Mouse (Mus musculus) NIH3T3 (cell line): ENCODE results near the gene Dgkb.

Experiments used
- DNase-seq: peaks from one replicate; pipeline ENCODE4 v3.0.0-alpha.2; 2012; ENCODE audit warnings: low read depth

Dgkb gene

DNA sequence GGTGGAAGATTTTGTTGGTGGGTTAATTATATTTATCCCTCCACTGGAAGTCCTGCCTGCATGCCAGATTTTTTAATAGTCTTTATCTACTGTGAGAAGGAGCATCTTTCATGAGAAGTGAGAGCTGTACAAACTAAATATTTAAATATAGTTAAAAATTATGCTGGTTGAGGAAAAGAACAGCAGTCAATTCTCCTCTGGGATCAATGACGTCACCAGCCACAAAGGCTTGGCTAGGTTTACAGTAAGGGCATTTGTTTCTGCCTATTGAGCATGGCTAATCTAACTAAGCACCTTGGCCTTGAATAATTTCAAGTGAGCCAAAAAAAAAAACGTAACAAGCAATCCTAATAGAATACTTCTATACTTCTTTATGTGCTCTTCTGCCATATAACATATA, 554.1 kb downstream of the Dgkb start:
- DNase-seq, result no peak

DNA sequence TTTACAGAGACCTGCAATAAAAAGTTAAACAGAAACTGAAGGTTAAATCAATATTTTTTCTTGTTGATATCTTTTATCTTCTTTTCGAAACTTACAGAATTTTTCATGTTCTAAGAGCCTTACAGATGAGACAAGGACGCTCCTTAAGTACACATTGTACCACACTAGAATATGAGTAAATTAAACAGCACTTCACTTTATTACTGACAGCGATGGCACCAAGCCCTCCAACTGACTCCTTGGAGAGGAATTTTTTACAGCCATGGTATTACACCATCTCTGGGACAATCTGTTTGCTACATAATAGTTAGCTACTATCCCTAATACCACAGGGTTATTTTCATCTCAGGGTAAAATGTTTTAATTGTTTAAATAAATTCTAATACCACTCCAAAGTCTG, 556.6 kb downstream of the Dgkb start:
- DNase-seq, result no peak

DNA sequence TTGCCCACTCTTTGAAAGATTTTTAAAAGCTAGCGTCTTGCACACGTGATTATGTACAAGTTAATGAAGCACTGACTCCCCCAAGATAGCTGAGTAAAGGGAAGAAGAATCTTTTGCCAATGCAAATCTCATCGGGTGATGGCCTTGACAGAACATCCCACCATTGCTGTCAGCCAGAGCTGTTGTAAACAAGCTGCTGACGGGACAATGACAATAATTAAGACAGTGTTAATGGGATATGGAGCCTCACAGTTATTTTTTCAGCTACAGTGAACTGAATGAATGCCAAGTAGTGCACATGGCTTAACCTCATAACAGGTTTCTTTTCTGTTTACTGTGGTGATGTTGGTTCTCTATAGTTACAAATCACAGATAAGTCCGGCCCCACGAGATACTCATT, 568.4 kb downstream of the Dgkb start:
- no peak for DNase-seq

DNA sequence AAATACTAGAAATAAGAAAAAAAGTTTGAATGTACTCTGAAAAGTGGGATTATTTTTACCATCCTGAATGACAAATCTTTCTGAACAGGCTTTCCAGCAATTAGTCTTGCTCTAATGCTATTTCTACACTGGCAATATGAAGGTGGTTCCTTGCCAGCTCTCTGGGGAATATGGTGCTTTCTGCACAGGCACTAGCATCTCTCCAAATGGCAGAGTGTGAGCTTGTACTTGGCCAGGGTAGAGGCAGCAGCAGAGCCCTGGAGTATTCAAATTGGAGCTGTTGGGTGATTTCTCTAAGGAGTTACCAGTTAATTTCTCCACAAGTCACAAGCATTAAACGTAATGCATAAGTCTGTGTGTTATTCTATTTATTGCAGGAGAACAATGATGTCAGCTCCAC, 569.5 kb downstream of the Dgkb start:
- DNase-seq, result no peak

DNA sequence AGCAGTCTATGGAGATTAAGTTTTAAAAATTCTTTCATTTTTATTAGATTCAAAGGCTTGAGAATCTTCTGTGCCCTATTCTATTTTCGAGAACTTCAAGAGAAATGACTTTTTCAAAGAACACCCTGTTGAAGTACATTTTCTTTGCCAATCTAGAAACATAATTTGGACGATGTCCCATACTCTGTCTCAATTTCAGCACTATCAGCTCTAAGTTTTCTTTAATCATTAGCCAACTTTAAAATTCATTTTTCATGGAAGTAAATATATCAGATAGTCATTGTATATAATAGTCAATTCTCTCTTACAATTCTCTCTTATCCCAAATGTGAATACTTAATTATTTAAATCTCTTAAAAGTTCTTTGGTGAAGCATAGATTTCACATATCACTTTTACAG, 570.1 kb downstream of the Dgkb start:
- DNase-seq, result no peak

DNA sequence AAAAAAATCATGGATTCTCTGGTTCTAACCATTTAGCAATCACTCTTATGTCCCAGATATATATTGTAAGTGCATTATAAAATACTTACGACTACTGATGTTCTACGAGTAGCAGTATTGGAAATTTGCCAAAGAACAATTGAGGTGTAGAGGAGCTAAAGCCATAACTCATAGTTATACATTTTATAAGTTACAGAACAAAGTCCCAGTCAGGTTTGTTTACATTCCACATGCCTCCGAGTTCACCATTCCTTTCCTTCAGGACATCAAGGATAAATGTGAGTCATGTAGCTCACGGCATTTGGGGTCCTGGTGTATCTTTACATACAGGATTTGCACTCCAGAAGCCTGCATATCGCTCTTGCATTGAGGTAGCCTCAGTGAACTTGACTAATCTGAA, 570.7 kb downstream of the Dgkb start:
- DNase-seq, result no peak

DNA sequence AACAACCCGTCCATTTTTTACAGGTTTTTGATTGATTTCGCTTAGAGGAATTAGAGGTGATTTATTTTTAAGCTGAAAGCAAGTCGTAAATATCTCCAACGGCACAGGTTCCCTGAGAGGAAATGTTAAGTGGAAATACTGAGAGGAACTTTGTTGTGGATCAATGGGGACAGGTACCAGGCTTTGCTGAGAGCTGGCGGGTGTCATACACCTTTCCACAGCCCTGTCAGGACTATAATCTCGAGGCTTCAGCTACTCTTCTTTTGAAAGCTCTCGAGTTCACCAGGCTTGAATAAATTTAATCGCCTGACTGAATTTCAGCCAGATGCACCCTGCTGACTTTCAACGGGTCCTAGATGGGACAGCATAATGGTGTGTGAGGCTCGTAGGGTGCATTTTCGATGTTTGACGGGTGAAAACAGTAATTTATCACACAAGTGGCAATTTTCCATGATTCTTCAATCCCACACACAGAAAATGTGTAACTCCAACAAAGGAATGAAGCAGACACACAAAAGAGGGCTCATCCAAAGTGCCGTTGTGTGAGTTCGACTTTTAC, 580.3 kb downstream of the Dgkb start:
- DNase-seq, result no peak

DNA sequence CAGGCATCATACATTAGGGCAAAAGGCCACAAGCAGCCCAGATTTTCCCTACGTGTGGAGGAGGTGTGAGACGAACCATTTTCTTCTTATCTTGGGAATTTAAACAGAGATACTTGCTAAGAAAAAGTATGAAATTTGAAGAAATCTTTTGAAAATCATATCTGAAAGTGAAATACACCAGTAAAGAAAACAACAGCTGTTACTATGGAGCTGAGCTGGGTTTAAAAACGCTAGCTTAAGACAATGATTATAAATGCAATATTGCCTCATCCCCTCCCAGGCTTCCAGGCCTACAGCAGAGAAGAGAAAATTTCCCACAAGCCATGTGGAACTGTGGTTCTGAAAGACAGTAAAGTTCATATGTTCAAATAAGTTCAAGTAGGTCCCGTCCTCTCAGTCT, 582.6 kb downstream of the Dgkb start:
- no peak for DNase-seq

DNA sequence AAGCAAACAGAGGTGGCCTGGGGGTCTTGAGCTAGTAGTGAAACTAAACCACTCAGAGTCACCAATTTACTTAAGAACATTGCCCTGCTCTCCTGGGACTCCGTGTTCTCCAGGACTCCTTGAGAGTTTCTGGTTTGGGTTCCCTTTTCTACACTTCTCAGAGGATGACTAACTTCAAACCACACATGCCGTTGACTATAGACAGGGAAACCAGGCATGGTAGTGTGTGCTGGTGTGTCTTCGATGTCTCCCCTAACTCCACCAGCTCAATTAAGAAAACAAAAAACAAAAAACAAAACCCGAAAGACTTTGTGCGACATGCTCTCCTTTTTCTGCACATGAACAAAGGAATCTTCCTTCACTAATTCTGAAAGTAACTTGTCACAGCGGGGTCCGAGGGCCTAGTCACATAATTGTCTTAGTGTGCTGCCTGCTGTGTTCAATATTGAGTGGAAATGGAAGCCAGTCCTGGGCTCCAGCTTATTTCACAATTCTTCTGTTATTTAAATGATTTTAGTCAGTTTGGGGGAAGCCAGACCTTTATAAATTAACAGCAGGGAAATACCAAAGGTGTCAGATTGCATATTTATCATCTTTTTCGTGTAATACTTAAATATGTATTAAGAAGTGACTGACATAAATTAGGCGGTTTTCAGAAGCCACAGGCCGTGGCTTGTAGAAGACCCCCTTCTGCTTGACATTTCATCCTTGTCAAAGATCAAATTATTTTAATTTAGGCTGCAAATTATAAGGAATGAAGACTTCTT, 618.0 kb downstream of the Dgkb start:
- no peak for DNase-seq

DNA sequence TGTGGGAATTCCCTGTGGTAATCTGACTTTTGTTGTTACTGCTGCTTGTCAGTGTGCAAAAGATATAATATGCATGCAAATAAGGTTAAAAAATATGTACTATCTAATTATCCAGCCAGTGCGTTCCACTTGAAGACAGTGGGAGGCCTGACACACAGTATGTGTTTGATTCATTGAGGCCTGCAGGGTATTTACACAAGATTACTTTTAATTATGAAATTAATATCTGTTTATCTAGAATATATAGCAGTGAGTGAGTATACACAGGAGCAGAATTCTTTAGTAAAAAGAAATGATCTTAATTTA, 618.6 kb downstream of the Dgkb start:
- no peak for DNase-seq

DNA sequence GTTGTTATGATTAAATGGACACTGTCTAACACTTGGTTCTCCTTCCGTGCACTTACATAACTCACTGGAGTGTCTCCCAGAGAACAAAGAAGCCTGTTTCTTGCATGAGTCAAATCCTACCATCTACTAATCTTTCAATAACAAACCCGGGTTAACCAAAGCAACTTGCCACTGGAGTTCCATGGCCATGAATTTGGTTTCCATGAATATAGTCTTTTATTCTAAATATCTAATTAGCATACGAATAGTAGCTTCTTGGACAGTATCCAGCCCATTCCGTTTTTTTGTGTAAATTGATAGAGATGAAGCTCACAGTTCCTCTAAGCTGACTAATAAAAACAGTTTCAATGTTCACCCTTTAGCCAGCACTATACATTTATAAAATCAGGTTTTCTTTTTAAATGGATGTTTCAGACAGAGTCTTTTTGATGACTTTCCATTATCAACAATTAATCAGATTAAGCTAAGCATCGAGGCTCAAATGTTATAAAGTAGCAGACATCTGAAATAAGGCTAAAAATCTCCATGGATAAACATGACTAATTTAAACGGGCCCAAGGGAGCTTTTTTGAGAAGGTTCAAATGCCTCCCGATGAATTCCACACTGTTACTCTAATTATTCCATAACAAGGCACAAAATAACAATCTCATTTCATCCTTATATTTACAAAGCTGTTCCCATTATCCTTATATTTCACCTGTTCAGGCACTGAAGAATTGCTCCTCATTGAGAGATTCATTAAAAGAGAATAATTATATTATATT, 633.0 kb downstream of the Dgkb start:
- no peak for DNase-seq

DNA sequence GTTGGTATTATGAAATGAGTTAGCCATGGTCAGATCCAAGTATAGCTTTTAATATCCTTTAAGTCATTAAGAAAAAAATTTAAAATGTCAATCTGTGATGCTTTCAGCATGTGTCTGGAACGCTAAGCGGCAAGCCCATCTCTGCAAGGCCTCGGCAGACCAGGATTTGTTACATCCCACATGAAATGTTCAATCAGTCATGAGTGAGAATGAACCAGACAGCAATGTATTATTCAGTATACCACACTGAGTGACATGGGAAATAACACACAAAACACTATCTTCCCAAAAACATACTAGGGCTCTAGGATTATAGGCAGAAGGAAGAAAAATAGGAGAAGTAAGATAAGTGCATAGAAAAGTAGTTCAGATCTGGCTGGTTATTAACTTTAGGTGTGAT, 634.2 kb downstream of the Dgkb start:
- no peak for DNase-seq

DNA sequence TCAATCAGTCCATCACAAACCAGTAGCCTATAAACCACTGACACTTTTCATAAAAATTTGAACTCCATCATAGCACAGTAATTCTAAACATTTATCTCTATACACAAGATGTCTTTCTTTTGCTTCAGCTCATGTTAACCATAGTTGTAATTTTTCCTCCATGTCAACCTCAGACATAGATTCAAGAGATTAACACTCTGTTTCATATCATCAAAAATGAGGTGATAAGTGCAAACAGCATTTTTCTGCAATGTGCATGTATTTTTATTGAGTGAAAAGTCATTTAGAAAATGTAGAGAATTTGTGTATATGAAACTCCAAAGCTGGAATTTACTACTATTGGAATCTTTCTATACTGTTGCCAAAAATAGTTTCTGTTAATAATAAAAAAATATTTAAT, 650.7 kb downstream of the Dgkb start:
- no peak for DNase-seq

DNA sequence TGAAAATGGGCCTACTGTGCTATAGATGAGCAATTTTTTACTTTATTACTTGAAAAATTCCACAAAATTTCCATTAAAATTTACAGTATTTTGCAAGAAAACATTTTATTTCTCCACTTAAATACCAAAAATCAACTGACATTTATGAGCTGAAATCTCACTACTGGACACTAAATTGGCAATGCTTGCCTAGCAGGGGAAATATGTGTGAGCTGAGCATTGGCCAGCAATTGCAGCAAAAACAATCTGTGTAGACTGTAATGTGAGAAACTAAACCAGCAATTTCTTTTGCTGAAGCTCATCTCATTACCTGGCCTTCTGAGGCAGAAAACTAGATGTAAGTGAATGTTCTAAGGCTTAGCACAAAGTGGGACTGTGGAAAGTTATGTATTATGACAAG, 651.1 kb downstream of the Dgkb start:
- DNase-seq, result no peak

DNA sequence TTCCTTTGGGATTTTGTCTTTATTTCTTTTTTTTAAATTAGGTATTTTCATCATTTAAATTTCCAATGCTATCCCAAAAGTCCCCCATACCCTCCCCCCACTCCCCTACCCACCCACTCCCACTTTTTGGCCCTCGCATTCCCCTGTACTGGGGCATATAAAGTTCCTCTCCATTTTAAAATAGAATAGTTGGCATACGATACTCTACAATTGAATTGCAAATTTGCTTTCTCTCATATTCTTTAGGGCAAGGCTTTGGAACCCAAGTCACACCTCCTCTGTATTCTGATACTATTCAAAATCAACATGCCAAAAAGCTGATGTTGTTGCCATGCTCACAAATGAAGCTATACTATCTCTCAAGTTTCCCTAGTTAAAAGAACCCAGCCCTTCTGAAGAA, 679.7 kb downstream of the Dgkb start:
- DNase-seq, result no peak

DNA sequence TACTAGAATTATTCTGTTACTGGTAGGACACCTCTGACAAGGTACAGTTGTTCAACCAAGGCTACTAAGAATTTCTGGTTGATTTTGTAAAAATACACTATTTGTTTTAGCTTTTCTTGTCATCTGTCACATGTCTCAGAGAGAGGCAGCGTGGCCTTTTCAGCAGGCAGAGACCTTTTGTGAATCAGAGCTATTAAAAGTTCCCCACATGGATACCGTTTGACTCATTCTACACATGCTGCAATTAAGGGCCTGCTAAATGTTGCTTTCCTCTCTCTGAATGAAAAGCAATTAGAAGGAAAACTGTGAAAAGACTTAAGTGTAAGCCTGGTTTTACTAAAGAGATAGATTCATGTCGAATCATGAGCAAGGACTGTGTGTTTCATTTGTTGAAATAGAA, 683.4 kb downstream of the Dgkb start:
- DNase-seq, result no peak

DNA sequence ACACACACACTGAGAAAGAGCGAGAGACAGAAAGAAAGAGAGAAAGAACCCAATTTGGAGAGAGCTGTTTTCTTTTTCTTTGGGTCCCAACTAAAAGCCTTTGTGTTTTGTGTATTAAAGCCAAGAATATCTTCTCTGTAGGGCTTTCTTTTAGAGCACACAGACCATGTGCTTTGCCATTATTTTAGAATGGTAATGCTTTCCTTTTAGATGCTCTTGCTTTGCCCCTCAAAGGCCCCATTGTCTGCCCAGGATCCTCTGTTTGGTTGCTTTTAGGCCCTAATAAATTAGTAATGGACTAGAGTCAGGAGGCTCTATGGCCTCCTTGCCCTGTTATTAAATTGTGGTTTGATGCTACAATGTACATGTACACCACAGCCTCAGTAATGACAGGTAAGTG, 690.7 kb downstream of the Dgkb start:
- DNase-seq, result no peak

DNA sequence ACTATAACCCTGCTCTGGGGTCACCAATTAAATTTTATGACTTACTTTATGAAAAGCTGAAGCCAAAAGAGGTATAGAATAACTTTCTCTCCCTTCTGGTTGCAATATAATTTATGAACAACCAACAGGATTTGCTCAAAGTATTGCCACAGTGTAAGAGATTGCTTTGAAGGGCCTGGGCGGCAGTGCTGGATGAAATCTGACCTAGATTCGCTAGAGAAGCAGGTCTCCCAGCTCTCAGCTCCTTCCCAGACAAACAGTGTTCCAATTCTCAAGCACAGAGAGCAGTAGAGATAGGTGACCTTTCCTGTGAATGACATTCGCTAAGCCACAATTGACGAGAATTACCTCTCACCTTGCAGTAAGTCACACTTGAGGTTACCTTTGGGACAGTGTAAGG, 727.9 kb downstream of the Dgkb start:
- no peak for DNase-seq

DNA sequence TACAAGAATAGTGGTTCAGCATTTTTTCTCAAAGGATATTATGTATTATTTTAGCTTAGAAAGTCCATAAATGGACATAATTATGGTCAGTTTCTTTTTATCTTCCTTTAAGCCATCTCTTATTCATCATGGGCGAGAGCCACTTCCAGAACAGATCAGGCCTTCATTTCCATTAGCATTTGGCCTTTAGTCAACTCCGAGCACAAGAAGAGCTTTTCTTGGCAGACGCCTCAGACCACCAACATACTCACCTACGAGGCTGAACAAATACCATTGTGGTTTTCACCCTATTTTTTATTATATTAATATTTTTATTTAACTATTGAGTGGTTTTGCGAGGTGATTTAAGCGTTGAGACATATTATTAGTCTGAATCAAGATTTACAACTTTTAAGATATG, 759.6 kb downstream of the Dgkb start:
- DNase-seq, result no peak

DNA sequence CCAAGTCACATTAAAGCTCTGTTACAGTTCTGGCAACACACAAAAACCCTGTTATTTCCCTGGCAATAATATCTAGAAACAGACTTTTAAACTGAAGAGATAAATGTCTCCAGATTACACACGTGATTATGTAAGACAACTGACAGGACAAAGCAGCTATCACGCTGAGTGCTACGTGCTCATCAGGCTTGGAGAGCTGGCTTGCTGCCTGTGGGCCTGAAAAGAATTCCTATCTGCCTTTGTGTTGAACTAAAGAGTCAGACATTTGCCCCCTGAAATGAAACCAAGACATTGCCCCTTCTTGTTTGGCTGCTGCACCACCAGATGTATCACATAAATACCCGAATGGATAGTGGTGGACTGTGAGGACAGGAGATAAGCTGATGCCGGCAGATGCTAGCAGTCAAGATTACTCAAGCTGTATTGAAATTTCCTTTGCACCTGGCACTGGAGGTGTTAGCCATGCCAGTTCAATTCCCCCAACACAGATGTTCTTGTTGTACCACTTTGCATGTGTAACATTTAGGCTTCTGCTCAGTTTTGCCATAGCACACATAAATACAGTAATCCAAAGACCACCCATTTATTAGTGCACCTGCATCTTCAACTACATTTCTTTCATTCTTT, 761.8 kb downstream of the Dgkb start:
- DNase-seq, result no peak

DNA sequence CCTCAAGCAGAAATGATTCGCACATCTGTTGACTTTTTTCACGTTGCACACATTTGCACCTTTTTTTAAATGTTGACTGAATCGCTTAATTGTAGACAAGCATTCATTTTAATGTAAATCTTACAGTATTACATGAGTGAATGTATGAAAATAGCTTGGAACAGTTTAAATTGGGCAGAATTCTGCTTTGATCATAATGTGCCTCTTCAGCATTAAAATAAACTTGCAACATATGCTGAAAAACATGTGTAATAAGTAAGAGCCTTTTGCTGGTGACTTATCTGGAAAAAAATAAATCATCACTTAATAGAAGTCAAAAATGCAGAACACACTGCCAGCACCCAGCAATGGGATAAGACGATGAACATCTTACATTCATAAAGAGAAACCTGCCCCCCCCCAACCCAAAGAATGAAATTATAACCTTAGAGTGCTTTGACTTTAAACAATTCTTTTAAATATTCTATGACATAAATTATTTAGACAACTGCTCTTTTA, 768.9 kb downstream of the Dgkb start:
- DNase-seq, result no peak

DNA sequence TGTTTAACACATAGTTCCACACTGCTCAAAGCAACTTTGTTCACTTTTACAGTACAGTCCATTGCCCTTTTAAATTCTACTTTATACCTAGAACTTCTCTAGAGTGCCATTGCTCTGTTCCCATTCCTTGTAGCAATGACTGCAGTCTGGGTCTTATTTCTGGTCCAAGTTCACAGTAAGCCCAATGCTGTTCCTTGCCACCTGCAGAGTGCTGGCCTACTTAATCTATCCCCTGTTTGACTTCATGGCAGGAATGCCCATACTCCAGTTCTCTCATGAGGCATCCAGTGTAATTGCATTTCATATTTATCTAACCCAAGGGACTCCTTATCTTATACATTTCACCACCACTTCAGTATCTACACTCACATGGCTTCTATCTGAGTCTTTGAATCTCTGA, 772.4 kb downstream of the Dgkb start:
- DNase-seq, result no peak

DNA sequence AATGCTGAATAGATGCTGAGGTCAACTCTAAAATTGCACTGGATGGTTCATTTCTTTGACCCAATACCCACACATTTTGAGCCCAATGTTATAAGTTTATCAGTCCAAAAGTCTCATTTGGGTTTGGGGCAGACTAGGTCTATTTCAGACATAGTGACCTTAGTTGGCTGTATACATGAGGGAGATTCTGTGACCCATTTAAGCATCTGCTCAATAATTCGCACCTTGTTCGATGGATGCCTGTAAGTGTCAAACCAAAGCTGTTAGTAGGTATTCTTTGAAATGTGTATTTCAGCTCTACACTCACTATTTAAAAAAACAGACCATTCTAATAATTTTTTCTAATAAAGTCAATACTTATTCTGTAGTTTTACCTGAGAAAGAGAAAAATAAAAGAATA, 776.1 kb downstream of the Dgkb start:
- DNase-seq, result no peak
